Mouse (Mus musculus) midbrain, postnatal 0 days (tissue): Measurements from ENCODE around the gene Enah. TPM values are rescaled to one million over a fixed set of nuclear protein-coding genes. Genes with fewer than 3 reads are reported as not detected.

ENCODE experiments used
- ATAC-seq: fragments of 200-750 bp; cut with Nextera tagmentation; 2 replicates; pipeline ENCODE4 v1.8.0; 2017; ENCODE audit warnings: moderate number of reproducible peaks, mild to moderate bottlenecking, moderate TSS enrichment, moderate library complexity; ENCODE audit not compliant: low FRiP score
- DNase-seq: peaks from one replicate; pipeline ENCODE4 v3.0.0-alpha.2; 2015; ENCODE audit warnings: low spot score
- H3K27ac ChIP-seq: fragments of 300-500 bp; sonication (generic); 2 replicates; pipeline ENCODE4 v1.5.1; 2014; ENCODE audit warnings: low read depth, mild to moderate bottlenecking, low read length, mixed read lengths
- H3K27me3 ChIP-seq: fragments of 300-500 bp; sonication (generic); 2 replicates; pipeline ENCODE4 v1.6.1; 2014; ENCODE audit warnings: low read length, control low read depth, mixed read lengths; ENCODE audit not compliant: insufficient read depth
- H3K36me3 ChIP-seq: fragments of 300-500 bp; sonication (generic); 2 replicates; pipeline ENCODE4 v1.6.1; 2014; ENCODE audit warnings: low read length, control low read depth, mixed read lengths; ENCODE audit not compliant: insufficient read depth
- H3K4me1 ChIP-seq: fragments of 300-500 bp; sonication (generic); 2 replicates; pipeline ENCODE4 v1.6.1; 2014; ENCODE audit warnings: mild to moderate bottlenecking, control low read depth, antibody characterized with exemption, low read length, mixed read lengths; ENCODE audit not compliant: insufficient read depth
- H3K4me2 ChIP-seq: fragments of 300-500 bp; sonication (generic); 2 replicates; pipeline ENCODE4 v1.6.1; 2014; ENCODE audit warnings: low read depth, mild to moderate bottlenecking, low read length, mixed read lengths; ENCODE audit not compliant: poor library complexity, severe bottlenecking
- H3K4me3 ChIP-seq: fragments of 300-500 bp; sonication (generic); 2 replicates; pipeline ENCODE4 v1.5.1; 2014; ENCODE audit warnings: low read depth, mild to moderate bottlenecking, low read length, moderate library complexity
- H3K9ac ChIP-seq: fragments of 300-500 bp; sonication (generic); replicated peaks from 2 replicates; pipeline ENCODE4 v1.6.1; 2014; ENCODE audit warnings: mild to moderate bottlenecking, low read length, moderate library complexity, mixed read lengths; ENCODE audit not compliant: poor library complexity, severe bottlenecking
- H3K9me3 ChIP-seq: fragments of 300-500 bp; sonication (generic); 2 replicates; pipeline ENCODE4 v1.6.1; 2016; ENCODE audit warnings: low read length, control low read depth
- CTCF ChIP-seq: IDR thresholded peaks from 2 replicates; pipeline ENCODE4 v1.5.1; 2016; ENCODE audit warnings: antibody characterized with exemption, mild to moderate bottlenecking
- WGBS: fragments of 180-500 bp; shearing (Covaris S2); extraction: QIAGEN DNeasy Blood & Tissue Kit; methylation state at CpG from one replicate; pipeline ENCODE4 v1.1.7; 2014; 5-methylcytosine and 5-hydroxymethylcytosine counted together
- polyA plus RNA-seq: library from polyadenylated mRNA; unstranded; fragments of >200 nt; fragmentation: Nextera tagmentation; extraction: Ambion mirVana; gene quantifications from 2 replicates; pipeline ENCODE4 v1.2.1, GENCODE M21; 2015
- total RNA-seq: library from RNA; depleted of rRNA; stranded (reverse); fragments of >200 nt; gene quantifications from 2 replicates; pipeline ENCODE4 v1.2.3, GENCODE M21; 2014

Gene Enah
- total and polyA plus RNA-seq, 2 experiments from 2014 or later, result 23.0 to 78.0 TPM

DNA sequence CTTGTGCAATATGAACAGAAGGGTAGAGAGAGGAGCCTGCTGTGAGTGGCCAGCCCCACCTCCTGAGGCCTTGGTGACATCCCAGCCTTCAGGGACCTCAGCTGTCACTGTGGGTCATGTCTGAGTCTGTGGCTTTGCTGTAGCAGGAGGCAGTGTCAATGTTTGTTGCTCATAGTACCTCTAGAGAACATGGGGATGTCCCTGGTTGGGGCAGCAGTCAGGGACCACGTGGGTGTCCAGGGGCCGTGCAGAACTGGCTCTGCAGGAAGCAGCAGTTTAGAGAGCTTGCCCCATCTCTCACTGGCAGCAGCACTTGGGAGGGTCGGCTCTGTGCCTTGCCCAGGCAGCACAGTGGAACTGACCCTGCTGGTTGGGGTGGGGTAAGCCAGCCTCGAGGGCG is 142.7 kb downstream of the Enah start:
- no peaks in the 10 kb centered on the region for H3K9me3 ChIP-seq
- H3K4me2 ChIP-seq, result no peak overlapping the region
- DNase-seq, result peak; percentile 42
- no peaks in the 10 kb centered on the region for H3K4me1 ChIP-seq
- no peak for TF ChIP-seq CTCF
- H3K4me3 ChIP-seq, result no peak overlapping the region
- H3K27me3 ChIP-seq, result no peaks in the 10 kb centered on the region
- H3K36me3 ChIP-seq, result no peaks in the 10 kb centered on the region
- no peak for ATAC-seq
- no peak overlapping the region for H3K27ac ChIP-seq
- 64% methylated on average over 5 of the region's 5 CpGs for WGBS
- no peak overlapping the region for H3K9ac ChIP-seq

- no peak overlapping the region for H3K27ac ChIP-seq
- no peak for ATAC-seq
- no peaks in the 10 kb centered on the region for H3K36me3 ChIP-seq
- no peak overlapping the region for H3K9ac ChIP-seq
- 73% methylated on average over 3 of the region's 3 CpGs for WGBS
- H3K27me3 ChIP-seq, result no peaks in the 10 kb centered on the region
- H3K4me2 ChIP-seq, result no peak overlapping the region
- no peaks in the 10 kb centered on the region for H3K4me1 ChIP-seq
- peak; percentile 41 for DNase-seq
- no peak overlapping the region for H3K4me3 ChIP-seq
- no peaks in the 10 kb centered on the region for H3K9me3 ChIP-seq
- TF ChIP-seq CTCF, result no peak
These were observed 143.1 kb downstream of the Enah start for GRCm38 (mm10) chr1:181876656-181877055.

GRCm38 (mm10) chr1:181873086-181873920 is 146.5 kb downstream of the Enah start:
- H3K4me1 ChIP-seq, result no peaks in the 10 kb centered on the region
- no peaks in the 10 kb centered on the region for H3K27me3 ChIP-seq
- no peak overlapping the region for H3K27ac ChIP-seq
- H3K4me3 ChIP-seq, result no peak overlapping the region
- no peaks in the 10 kb centered on the region for H3K36me3 ChIP-seq
- no peak for DNase-seq
- H3K9me3 ChIP-seq, result no peaks in the 10 kb centered on the region
- TF ChIP-seq CTCF, result no peak
- no peak overlapping the region for H3K4me2 ChIP-seq
- H3K9ac ChIP-seq, result no peak overlapping the region
- ATAC-seq, result no peak
- 79% methylated on average over 9 of the region's 9 CpGs for WGBS

DNA sequence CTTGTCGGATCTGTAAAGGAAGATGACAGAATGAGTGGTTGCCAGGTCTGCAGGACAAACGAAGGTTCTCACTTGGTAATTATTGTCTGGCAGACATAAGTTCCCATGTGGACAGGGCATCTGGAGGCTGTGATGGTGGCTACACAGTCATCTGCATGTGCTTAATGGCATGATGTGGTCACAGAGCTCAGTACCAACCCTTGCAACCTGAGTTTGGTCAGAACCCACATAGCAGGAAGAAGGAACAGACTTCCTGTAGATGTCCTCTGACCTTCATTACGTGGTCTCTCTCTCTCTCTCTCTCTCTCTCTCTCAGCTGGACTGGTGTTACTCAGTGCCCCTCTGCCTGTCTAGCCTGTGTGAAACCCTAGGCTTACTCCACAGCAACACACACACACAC is 147.2 kb downstream of the Enah start:
- Histone ChIP-seq H3K27me3 (no peaks in the 10 kb centered on the region), H3K27ac (no peak overlapping the region), H3K9me3 (no peaks in the 10 kb centered on the region), H3K36me3 (no peaks in the 10 kb centered on the region), H3K9ac (no peak overlapping the region), H3K4me2 (no peak overlapping the region), H3K4me3 (no peak overlapping the region), H3K4me1 (no peaks in the 10 kb centered on the region)
- WGBS, result 81% methylated on average over 3 of the region's 3 CpGs
- no peak for TF ChIP-seq CTCF
- DNase-seq, result no peak
- no peak for ATAC-seq

- ATAC-seq, result no peak
- TF ChIP-seq CTCF, result no peak
These were observed 153.1 kb downstream of the Enah start for GRCm38 (mm10) chr1:181866429-181867280.

DNA sequence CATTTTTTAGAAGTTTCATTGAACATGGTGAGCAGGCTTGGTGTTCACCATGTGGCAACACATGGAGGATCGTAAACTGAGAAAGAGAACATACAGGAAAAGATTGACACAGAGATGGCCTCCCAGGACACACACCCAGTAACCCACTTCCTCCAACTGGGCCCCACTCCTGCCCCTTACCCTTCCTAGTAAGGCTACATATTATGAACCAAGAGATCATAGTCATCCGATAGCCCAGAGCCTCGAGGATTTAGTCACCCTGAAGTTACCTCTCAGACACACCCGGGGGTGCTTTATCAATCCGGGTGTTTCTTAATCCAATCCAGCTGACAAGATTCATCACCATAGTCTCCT is 153.9 kb downstream of the Enah start:
- H3K9ac ChIP-seq, result no peak overlapping the region
- H3K36me3 ChIP-seq, result no peaks in the 10 kb centered on the region
- no peaks in the 10 kb centered on the region for H3K9me3 ChIP-seq
- ATAC-seq (no peak), DNase-seq (no peak)
- H3K4me2 ChIP-seq, result no peak overlapping the region
- no peak for TF ChIP-seq CTCF
- WGBS, result 80% methylated on average over 5 of the region's 5 CpGs
- no peaks in the 10 kb centered on the region for H3K4me1 ChIP-seq
- no peaks in the 10 kb centered on the region for H3K27me3 ChIP-seq
- no peak overlapping the region for H3K4me3 ChIP-seq
- no peak overlapping the region for H3K27ac ChIP-seq

More at GRCm38 (mm10) chr1:181866429-181867280, 153.1 kb downstream of the Enah start:
- 81% methylated on average over 6 of the region's 6 CpGs for WGBS
- Histone ChIP-seq H3K4me1 (no peaks in the 10 kb centered on the region), H3K9me3 (no peaks in the 10 kb centered on the region), H3K4me2 (no peak overlapping the region), H3K27ac (no peak overlapping the region), H3K9ac (no peak overlapping the region), H3K36me3 (no peaks in the 10 kb centered on the region), H3K4me3 (no peak overlapping the region), H3K27me3 (no peaks in the 10 kb centered on the region)
- DNase-seq, result no peak
